Mouse (Mus musculus): ENCODE data around the gene Usp7. TPM values are rescaled to one million over a fixed set of nuclear protein-coding genes. Genes with fewer than 3 reads are reported as not detected.

The Usp7 gene
- total and polyA plus RNA-seq, 3 experiments: 94.2 to 425 (median 101) TPM

DNA sequence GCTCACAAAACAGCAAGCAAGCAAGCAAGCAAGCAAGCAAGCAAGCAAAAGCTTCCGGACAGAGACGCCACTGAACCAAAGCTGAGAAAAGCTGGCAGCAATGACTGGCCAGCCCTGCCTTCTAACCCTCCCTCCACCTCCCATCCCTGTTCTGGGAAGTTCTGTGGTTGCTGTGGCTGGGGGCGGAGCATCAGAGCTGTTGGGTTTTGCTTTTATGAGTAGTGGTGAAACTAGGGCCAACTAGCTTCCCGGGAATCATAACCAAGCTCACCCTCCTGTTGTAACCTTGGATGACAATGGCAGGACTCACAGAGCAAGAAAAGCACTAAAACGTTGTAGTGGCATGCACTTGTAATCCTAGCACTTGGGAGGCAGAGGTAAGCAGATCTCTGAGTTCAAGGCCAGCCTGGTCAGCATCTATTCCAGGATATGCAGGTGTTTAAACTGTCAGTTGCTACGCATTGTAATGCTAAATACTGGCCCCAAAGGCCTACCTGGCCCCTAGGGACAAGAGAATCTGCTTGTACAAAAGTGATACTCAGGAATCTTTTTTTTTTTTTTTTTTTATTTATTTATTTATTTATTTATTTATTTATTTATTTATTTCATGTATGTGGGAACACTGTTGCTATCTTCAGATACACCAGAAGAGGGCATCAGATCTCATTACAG lies 43.8 kb downstream of the Usp7 start:
- peak overlapping the region; percentile 81 for H3K27ac ChIP-seq (ENCODE audit: control insufficient read depth, low read depth, low read length)

GRCm38 (mm10) chr16:8747772-8748171 lies 44.3 kb downstream of the Usp7 start:
- DNase-seq (ENCODE audit: low read depth, low spot score): peak; percentile 79
- TF ChIP-seq BHLHE40 (IDR thresholded peaks at IDR 0.05; ENCODE audit: borderline replicate concordance, low read depth, low read length) (no peak), GATA1 (IDR thresholded peaks at IDR 0.05; ENCODE audit: low read depth, low read length) (no peak), MAFK (IDR thresholded peaks at IDR 0.05; ENCODE audit: borderline replicate concordance, low read depth, low read length) (no peak), GABPA (IDR thresholded peaks at IDR 0.05; ENCODE audit: low read depth, low read length) (no peak), TCF12 (IDR thresholded peaks at IDR 0.05; ENCODE audit: low read depth, low read length) (peak; percentile 81), POLR2AphosphoS2 (IDR thresholded peaks at IDR 0.05; ENCODE audit: low read length) (no peak), POLR2A (IDR thresholded peaks at IDR 0.05; ENCODE audit: control insufficient read depth in 1 of 2, insufficient read depth in 1 of 2, low read depth in 1 of 2, low read length in 2 of 2, poor library complexity in 1 of 2) (peak in 1 of 2 experiments; percentile 30; a peak in 1 of 4 replicates), MXI1 (IDR thresholded peaks at IDR 0.05; ENCODE audit: low read depth, low read length) (0 out of 2 replicates have a peak, but pooled peaks have one; percentile 47), MYC (IDR thresholded peaks at IDR 0.05; ENCODE audit: low read depth, low read length) (peak; percentile 71; the same call in 1 of the 2 replicates), NELFE (IDR thresholded peaks at IDR 0.05; ENCODE audit: low read depth, low read length) (peak; percentile 5; the same call in 1 of the 2 replicates), ZNF384 (IDR thresholded peaks at IDR 0.05; ENCODE audit: low read depth, low read length) (0 out of 2 replicates have a peak, but pooled peaks have one; percentile 21), ETS1 (IDR thresholded peaks at IDR 0.05; ENCODE audit: low read depth, low read length) (peak; percentile 59), KAT2A (conservative IDR thresholded peaks at IDR 0.05; ENCODE audit: low read depth, low read length) (no peak), TBP (IDR thresholded peaks at IDR 0.05; ENCODE audit: low read depth, low read length) (0 out of 2 replicates have a peak, but pooled peaks have one; percentile 33), SIN3A (IDR thresholded peaks at IDR 0.05; ENCODE audit: low read length) (peak; percentile 46; the same call in 1 of the 2 replicates), ZMIZ1 (IDR thresholded peaks at IDR 0.05; ENCODE audit: low read depth, low read length) (no peak), TAL1 (IDR thresholded peaks at IDR 0.05; ENCODE audit: low read length) (peak; percentile 68), MYB (IDR thresholded peaks at IDR 0.05; ENCODE audit: low read depth, low read length) (peak; percentile 35; the same call in 1 of the 2 replicates), CHD1 (IDR thresholded peaks at IDR 0.05; ENCODE audit: low read depth, low read length) (no peak), USF1 (IDR thresholded peaks at IDR 0.05; ENCODE audit: low read depth, low read length) (no peak), ELF1 (IDR thresholded peaks at IDR 0.05; ENCODE audit: low read depth, low read length) (no peak), EP300 (IDR thresholded peaks at IDR 0.05; ENCODE audit: low read depth in 1 of 2, low read length in 2 of 2) (peak; percentile 80 to 81), HCFC1 (IDR thresholded peaks at IDR 0.05; ENCODE audit: low read depth, low read length) (0 out of 2 replicates have a peak, but pooled peaks have one; percentile 32)
- Histone ChIP-seq H3K4me3 (ENCODE audit: control insufficient read depth in 1 of 2, insufficient read depth in 1 of 2, low read depth in 2 of 2, low read length in 2 of 2) (peak overlapping the region; percentile 1 to 2), H3K9me3 (replicated peaks; ENCODE audit: insufficient read depth, low read length) (no peaks in the 10 kb centered on the region), H3K4me1 (ENCODE audit: control insufficient read depth in 1 of 2, insufficient read depth in 2 of 2, low read length in 2 of 2) (peaks cover 22 to 49% of the 10 kb centered on the region in 2 experiments), H3K27me3 (ENCODE audit: control insufficient read depth in 1 of 2, insufficient read depth in 2 of 2, low read length in 2 of 2) (no peaks in the 10 kb centered on the region), H3K79me2 (ENCODE audit: control insufficient read depth, insufficient read depth, low read length, poor library complexity) (no peaks in the 10 kb centered on the region), H3K27ac (ENCODE audit: control insufficient read depth, low read depth, low read length) (peak overlapping the region; percentile 81), H3K36me3 (ENCODE audit: control insufficient read depth in 1 of 2, insufficient read depth in 2 of 2, low read length in 2 of 2) (peaks cover 0 to 45% of the 10 kb centered on the region in 2 experiments; a peak in 2 of 4 replicates), H3K9ac (ENCODE audit: control insufficient read depth, low read depth, low read length, poor library complexity, severe bottlenecking) (peak overlapping the region; percentile 42)

More for the DNA sequence above, 43.8 kb downstream of the Usp7 start:
- peak overlapping the region; percentile 42 for H3K9ac ChIP-seq (ENCODE audit: control insufficient read depth, low read depth, low read length, poor library complexity, severe bottlenecking)
- DNase-seq (ENCODE audit: low read depth, low spot score): peak; percentile 69
- peaks cover 22 to 50% of the 10 kb centered on the region in 2 experiments for H3K4me1 ChIP-seq (ENCODE audit: control insufficient read depth in 1 of 2, insufficient read depth in 2 of 2, low read length in 2 of 2)
- peak overlapping the region; percentile 2 to 10 for H3K4me3 ChIP-seq (ENCODE audit: control insufficient read depth in 1 of 2, insufficient read depth in 1 of 2, low read depth in 2 of 2, low read length in 2 of 2)
- H3K27me3 ChIP-seq (ENCODE audit: control insufficient read depth in 1 of 2, insufficient read depth in 2 of 2, low read length in 2 of 2): no peaks in the 10 kb centered on the region
- no peak; the same call in 1 of the 2 replicates for TF ChIP-seq ZC3H11A (IDR thresholded peaks at IDR 0.05; ENCODE audit: low read depth, low read length)
- TF ChIP-seq MXI1 (IDR thresholded peaks at IDR 0.05; ENCODE audit: low read depth, low read length): 0 out of 2 replicates have a peak, but pooled peaks have one; percentile 26
- TF ChIP-seq JUND (IDR thresholded peaks at IDR 0.05; ENCODE audit: low read depth, low read length): no peak
- peak in 1 of 2 experiments; percentile 31; a peak in 1 of 4 replicates for TF ChIP-seq POLR2A (IDR thresholded peaks at IDR 0.05; ENCODE audit: control insufficient read depth in 1 of 2, insufficient read depth in 1 of 2, low read depth in 1 of 2, low read length in 2 of 2, poor library complexity in 1 of 2)
- TF ChIP-seq CHD2 (IDR thresholded peaks at IDR 0.05; ENCODE audit: low read length): no peak
- peak; percentile 12; the same call in 1 of the 2 replicates for TF ChIP-seq TBP (IDR thresholded peaks at IDR 0.05; ENCODE audit: low read depth, low read length)
- peak; percentile 5; the same call in 1 of the 2 replicates for TF ChIP-seq NELFE (IDR thresholded peaks at IDR 0.05; ENCODE audit: low read depth, low read length)
- TF ChIP-seq SIN3A (IDR thresholded peaks at IDR 0.05; ENCODE audit: low read length): no peak
- TF ChIP-seq ZNF384 (IDR thresholded peaks at IDR 0.05; ENCODE audit: low read depth, low read length): 0 out of 2 replicates have a peak, but pooled peaks have one; percentile 3
- H3K9me3 ChIP-seq (replicated peaks; ENCODE audit: insufficient read depth, low read length): no peaks in the 10 kb centered on the region
- H3K79me2 ChIP-seq (ENCODE audit: control insufficient read depth, insufficient read depth, low read length, poor library complexity): no peaks in the 10 kb centered on the region
- H3K36me3 ChIP-seq (ENCODE audit: control insufficient read depth in 1 of 2, insufficient read depth in 2 of 2, low read length in 2 of 2): peaks cover 0 to 46% of the 10 kb centered on the region in 2 experiments; a peak in 2 of 4 replicates

Data from MEL (cell line).